Mouse (Mus musculus): ENCODE results near the gene Adad2.
A peak's percentile ranks its signal among the peaks of the same experiment; 100 is the strongest.

Gene Adad2

GRCm38 (mm10) chr8:119641058-119641457, 28.5 kb downstream of the Adad2 start:
- DNase-seq (ENCODE audit: low read depth, low spot score), result no peak

- DNase-seq (ENCODE audit: low read depth, low spot score), result peak; percentile 54
These were observed 30.4 kb downstream of the Adad2 start for GRCm38 (mm10) chr8:119642960-119643359.

GRCm38 (mm10) chr8:119644429-119644960, 31.9 kb downstream of the Adad2 start:
- DNase-seq (ENCODE audit: low read depth, low spot score), result no peak

GRCm38 (mm10) chr8:119644981-119645597, 32.5 kb downstream of the Adad2 start:
- peak; percentile 63 for DNase-seq (ENCODE audit: low read depth, low spot score)

GRCm38 (mm10) chr8:119646197-119646596, 33.6 kb downstream of the Adad2 start:
- no peak for DNase-seq (ENCODE audit: low read depth, low spot score)

GRCm38 (mm10) chr8:119646846-119647245, 34.3 kb downstream of the Adad2 start:
- DNase-seq (ENCODE audit: low read depth, low spot score), result no peak

- no peak for DNase-seq (ENCODE audit: low read depth, low spot score)
These were observed 38.8 kb downstream of the Adad2 start for GRCm38 (mm10) chr8:119651324-119651723.

GRCm38 (mm10) chr8:119656709-119657464, 44.3 kb downstream of the Adad2 start:
- peak; percentile 29 for DNase-seq (ENCODE audit: low read depth, low spot score)

GRCm38 (mm10) chr8:119661081-119661480, 48.5 kb downstream of the Adad2 start:
- DNase-seq (ENCODE audit: low read depth, low spot score), result peak; percentile 23

GRCm38 (mm10) chr8:119661892-119662291, 49.3 kb downstream of the Adad2 start:
- DNase-seq (ENCODE audit: low read depth, low spot score), result no peak

GRCm38 (mm10) chr8:119663440-119663839, 50.9 kb downstream of the Adad2 start:
- DNase-seq (ENCODE audit: low read depth, low spot score), result no peak

- no peak for DNase-seq (ENCODE audit: low read depth, low spot score)
These were observed 52.7 kb downstream of the Adad2 start for GRCm38 (mm10) chr8:119665270-119665669.
